Mouse (Mus musculus) E14TG2a.4 (cell line): Measurements from ENCODE around the gene Tsen34.

Experiments used
- CTCF ChIP-seq: conservative IDR thresholded peaks from 2 replicates; pipeline ENCODE4 v1.5.1; 2014; ENCODE audit warnings: low read length
- POU5F1 ChIP-seq: IDR thresholded peaks from 2 replicates; pipeline ENCODE4 v1.6.1; 2014; ENCODE audit warnings: low read length, borderline replicate concordance

GRCm38 (mm10) chr7:3704475-3704874 lies 11.8 kb downstream of the Tsen34 start:
- TF ChIP-seq CTCF = no peak
- TF ChIP-seq POU5F1 = no peak
